Mouse (Mus musculus): Measurements from ENCODE around the gene Oxnad1. TPM values are rescaled to one million over a fixed set of nuclear protein-coding genes. Genes with fewer than 3 reads are reported as not detected.

Gene Oxnad1
- polyA plus RNA-seq, 1 experiment from 2014 or later, result 27.2 TPM

DNA sequence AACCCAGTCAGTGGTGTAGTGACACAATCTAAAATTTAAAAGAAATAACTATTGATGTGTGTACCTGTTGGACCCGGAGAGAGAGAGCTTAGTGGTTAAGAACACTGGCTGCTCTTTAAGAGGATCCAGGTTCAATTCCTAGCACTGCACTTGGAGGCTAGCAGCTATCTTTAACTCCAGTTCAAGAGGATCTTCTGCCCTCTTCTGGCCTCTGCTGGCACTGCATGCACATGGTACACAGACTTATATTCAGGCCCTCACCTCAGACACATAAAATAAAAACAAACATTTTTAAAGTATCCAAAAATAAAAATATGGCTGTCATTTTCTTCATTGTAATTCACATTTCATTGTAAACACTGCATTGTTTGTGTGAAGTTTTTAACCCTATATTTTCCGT, 28.5 kb upstream of the Oxnad1 start:
- ATAC-seq (replicated peaks; ENCODE audit: low FRiP score), result no peak
- H3K27me3 ChIP-seq (replicated peaks; ENCODE audit: control insufficient read depth, insufficient read depth, low read length), result no peaks in the 10 kb centered on the region
- H3K4me2 ChIP-seq, result no peak overlapping the region
- H3K9me3 ChIP-seq (ENCODE audit: control insufficient read depth, low read length), result no peaks in the 10 kb centered on the region
- no peaks in the 10 kb centered on the region for H3K36me3 ChIP-seq (ENCODE audit: control insufficient read depth, insufficient read depth, low read length)
- no peak for DNase-seq (ENCODE audit: low spot score)
- H3K4me3 ChIP-seq (ENCODE audit: low read depth, low read length), result no peak overlapping the region
- H3K9ac ChIP-seq (ENCODE audit: low read depth, low read length), result no peak overlapping the region
- peaks cover 9% of the 10 kb centered on the region for H3K4me1 ChIP-seq (replicated peaks; ENCODE audit: control insufficient read depth, insufficient read depth, low read length)
- WGBS, result 89% methylated on average over 2 of the region's 2 CpGs
- H3K27ac ChIP-seq (ENCODE audit: low read depth, low read length), result no peak overlapping the region

DNA sequence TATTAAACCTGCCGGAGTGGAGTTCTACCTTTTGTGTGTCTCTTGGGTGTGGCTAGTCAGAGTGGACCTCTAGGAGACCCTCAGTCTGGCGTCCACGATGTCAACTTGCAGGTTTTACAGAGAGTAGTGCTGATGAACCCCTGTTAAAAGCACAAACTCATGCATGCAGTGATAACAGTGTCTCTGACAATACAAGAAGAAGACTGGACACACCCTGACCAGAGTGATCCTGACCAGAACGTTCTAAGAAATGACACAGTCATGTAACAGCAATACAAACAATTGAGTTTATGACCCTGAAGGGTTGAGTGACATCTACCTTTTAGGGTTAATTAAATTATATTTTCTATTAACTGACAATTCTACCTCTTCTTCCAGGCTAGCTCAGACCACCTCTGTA, 27.5 kb upstream of the Oxnad1 start:
- Histone ChIP-seq H3K27ac (ENCODE audit: low read depth, low read length) (no peak overlapping the region), H3K27me3 (replicated peaks; ENCODE audit: control insufficient read depth, insufficient read depth, low read length) (no peaks in the 10 kb centered on the region), H3K9me3 (ENCODE audit: control insufficient read depth, low read length) (no peaks in the 10 kb centered on the region), H3K4me1 (replicated peaks; ENCODE audit: control insufficient read depth, insufficient read depth, low read length) (peaks cover 9% of the 10 kb centered on the region), H3K4me3 (ENCODE audit: low read depth, low read length) (no peak overlapping the region), H3K9ac (ENCODE audit: low read depth, low read length) (no peak overlapping the region), H3K36me3 (ENCODE audit: control insufficient read depth, insufficient read depth, low read length) (no peaks in the 10 kb centered on the region), H3K4me2 (no peak overlapping the region)
- WGBS, result 70% methylated on average over 4 of the region's 4 CpGs
- DNase-seq (ENCODE audit: low spot score) (no peak), ATAC-seq (replicated peaks; ENCODE audit: low FRiP score) (no peak)

DNA sequence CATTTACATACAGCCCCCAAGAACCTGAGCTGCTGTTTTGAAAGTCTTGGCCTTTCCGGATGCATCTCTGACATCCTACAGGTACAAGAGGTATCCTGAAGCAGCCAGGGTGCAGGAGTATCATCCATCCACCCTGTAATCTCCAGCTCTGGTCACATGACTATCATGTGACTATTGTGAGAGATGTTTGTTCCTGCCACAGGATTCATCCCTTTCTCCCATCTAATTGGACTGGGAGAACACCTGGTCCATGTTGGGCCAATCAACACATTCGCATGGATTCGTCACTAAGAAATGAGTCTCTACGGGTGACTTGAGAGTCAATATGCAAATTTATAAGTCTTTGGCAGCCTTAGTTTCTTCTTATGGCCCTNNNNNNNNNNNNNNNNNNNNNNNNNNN, 23.8 kb upstream of the Oxnad1 start:
- Histone ChIP-seq H3K4me3 (ENCODE audit: low read depth, low read length) (no peak overlapping the region), H3K4me1 (replicated peaks; ENCODE audit: control insufficient read depth, insufficient read depth, low read length) (no peaks in the 10 kb centered on the region), H3K9ac (ENCODE audit: low read depth, low read length) (no peak overlapping the region), H3K4me2 (no peak overlapping the region), H3K9me3 (ENCODE audit: control insufficient read depth, low read length) (no peaks in the 10 kb centered on the region), H3K27ac (ENCODE audit: low read depth, low read length) (no peak overlapping the region), H3K36me3 (ENCODE audit: control insufficient read depth, insufficient read depth, low read length) (no peaks in the 10 kb centered on the region), H3K27me3 (replicated peaks; ENCODE audit: control insufficient read depth, insufficient read depth, low read length) (no peaks in the 10 kb centered on the region)
- DNase-seq (ENCODE audit: low spot score), result no peak
- ATAC-seq (replicated peaks; ENCODE audit: low FRiP score), result no peak
- 83% methylated on average over 4 of the region's 4 CpGs for WGBS

DNA sequence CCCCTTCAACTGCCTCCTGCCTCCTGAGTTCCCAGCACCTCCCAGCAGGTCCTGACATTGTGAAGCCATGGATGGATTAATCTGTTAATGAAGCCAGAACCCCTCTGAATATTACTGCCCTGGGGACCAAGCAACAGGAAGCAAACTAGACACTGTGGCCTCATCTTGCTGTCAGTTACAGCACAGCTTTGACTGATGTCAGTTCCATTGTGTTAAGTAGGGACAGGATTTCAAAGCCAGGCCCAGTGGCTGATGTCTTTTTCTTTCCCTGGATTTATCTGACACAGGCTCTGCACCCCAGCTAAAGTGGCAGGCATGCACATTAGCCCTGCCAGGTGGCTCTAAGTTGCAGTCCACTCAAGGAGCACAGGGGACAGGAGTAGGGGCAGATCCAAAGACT, 12.4 kb upstream of the Oxnad1 start:
- ATAC-seq (replicated peaks; ENCODE audit: low FRiP score), result no peak
- no peak for DNase-seq (ENCODE audit: low spot score)
- H3K4me1 ChIP-seq (replicated peaks; ENCODE audit: control insufficient read depth, insufficient read depth, low read length), result peaks cover 9% of the 10 kb centered on the region
- H3K27ac ChIP-seq (ENCODE audit: low read depth, low read length), result no peak overlapping the region
- H3K4me3 ChIP-seq (ENCODE audit: low read depth, low read length), result no peak overlapping the region
- no peak overlapping the region for H3K4me2 ChIP-seq
- no peak overlapping the region for H3K9ac ChIP-seq (ENCODE audit: low read depth, low read length)
- no peaks in the 10 kb centered on the region for H3K9me3 ChIP-seq (ENCODE audit: control insufficient read depth, low read length)
- no peaks in the 10 kb centered on the region for H3K36me3 ChIP-seq (ENCODE audit: control insufficient read depth, insufficient read depth, low read length)
- no peaks in the 10 kb centered on the region for H3K27me3 ChIP-seq (replicated peaks; ENCODE audit: control insufficient read depth, insufficient read depth, low read length)

DNA sequence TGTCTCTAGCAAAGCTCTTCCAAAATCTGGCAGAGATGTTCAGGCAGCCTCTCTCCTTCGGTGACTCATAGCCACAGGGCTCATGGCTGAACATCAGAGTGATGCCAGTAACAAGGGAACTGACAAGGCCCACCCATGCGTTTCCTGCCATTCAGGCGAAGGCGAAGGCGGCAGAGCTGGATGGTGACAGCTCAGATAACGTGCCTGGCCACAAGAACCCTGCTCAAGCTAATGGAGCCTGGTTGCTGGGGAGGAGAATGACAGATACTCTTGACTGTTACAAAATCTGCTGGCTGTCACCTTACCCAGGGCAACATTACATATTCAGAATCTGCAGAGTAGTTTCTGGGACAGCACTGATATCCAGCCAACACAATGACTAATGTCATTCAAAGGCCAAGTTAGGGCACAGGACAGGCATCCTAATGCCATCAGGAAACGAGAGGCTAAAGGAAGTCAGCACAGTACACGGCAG, 11.9 kb upstream of the Oxnad1 start:
- Histone ChIP-seq H3K9ac (ENCODE audit: low read depth, low read length) (no peak overlapping the region), H3K27me3 (replicated peaks; ENCODE audit: control insufficient read depth, insufficient read depth, low read length) (no peaks in the 10 kb centered on the region), H3K4me1 (replicated peaks; ENCODE audit: control insufficient read depth, insufficient read depth, low read length) (peaks cover 9% of the 10 kb centered on the region), H3K9me3 (ENCODE audit: control insufficient read depth, low read length) (no peaks in the 10 kb centered on the region), H3K4me2 (no peak overlapping the region), H3K36me3 (ENCODE audit: control insufficient read depth, insufficient read depth, low read length) (0 out of 2 replicates have a peak, but pooled peaks cover 2% of the 10 kb centered on the region), H3K27ac (ENCODE audit: low read depth, low read length) (no peak overlapping the region), H3K4me3 (ENCODE audit: low read depth, low read length) (no peak overlapping the region)
- 38% methylated on average over 8 of the region's 8 CpGs for WGBS
- DNase-seq (ENCODE audit: low spot score), result no peak
- peak; percentile 55; the same call in 1 of the 2 replicates for ATAC-seq (replicated peaks; ENCODE audit: low FRiP score)

DNA sequence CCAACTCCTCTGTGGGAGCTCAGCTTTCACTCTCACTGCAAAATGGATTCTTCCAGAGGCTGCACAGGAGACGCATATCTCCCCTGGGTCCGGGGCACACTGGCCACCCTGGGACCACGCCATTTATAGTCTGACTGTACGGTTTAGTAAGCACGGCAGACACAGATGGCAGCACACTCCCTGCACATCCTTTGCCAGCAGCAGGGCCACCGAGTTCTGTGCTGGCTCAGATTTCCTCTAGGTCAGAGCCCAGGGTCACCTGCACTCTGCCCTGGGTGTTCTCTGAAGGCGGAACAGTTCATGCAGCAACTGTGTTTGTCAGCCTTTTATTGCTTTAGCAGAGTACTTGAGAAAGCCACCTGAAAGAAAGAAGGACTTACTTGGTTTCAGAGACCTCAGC, 11.3 kb upstream of the Oxnad1 start:
- no peak for ATAC-seq (replicated peaks; ENCODE audit: low FRiP score)

DNA sequence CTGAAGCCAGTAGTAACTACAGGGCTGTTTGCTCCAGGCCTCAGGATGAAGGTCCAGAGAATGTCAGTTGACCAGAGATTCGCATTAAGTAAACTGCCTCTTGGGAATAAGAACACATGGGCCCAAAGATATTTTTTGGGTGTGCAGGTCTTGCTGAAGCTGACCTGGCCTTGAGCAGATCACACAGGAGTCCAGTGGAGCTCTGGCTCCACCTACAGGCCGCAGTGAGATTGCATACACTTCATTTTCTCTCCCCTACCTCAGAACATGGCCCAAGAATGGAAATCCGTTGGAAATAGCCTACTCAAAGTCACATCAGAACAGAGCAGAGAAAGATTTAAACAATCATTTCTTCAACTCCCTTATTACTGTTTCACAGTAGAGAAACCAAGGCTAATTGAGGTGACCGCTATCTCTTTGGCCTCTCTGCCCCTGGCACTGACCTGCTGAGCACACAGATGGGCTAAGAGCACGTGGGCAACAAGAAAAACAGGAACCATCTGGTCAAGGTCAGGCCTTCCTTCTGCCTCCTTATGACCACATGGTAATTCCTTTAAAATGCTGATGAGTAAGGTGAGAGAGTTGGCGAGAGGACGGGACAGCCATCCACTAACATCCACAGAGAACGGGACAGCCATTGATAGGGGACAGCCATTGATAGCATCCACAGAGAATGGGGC, 8.1 kb upstream of the Oxnad1 start:
- Histone ChIP-seq H3K9ac (ENCODE audit: low read depth, low read length) (no peak overlapping the region), H3K4me2 (no peak overlapping the region), H3K36me3 (ENCODE audit: control insufficient read depth, insufficient read depth, low read length) (peaks cover 9% of the 10 kb centered on the region), H3K4me3 (ENCODE audit: low read depth, low read length) (no peak overlapping the region), H3K27me3 (replicated peaks; ENCODE audit: control insufficient read depth, insufficient read depth, low read length) (no peaks in the 10 kb centered on the region), H3K4me1 (replicated peaks; ENCODE audit: control insufficient read depth, insufficient read depth, low read length) (peaks cover 9% of the 10 kb centered on the region), H3K9me3 (ENCODE audit: control insufficient read depth, low read length) (no peaks in the 10 kb centered on the region), H3K27ac (ENCODE audit: low read depth, low read length) (no peak overlapping the region)
- 45% methylated on average over 8 of the region's 8 CpGs for WGBS
- peak; percentile 51; the same call in 1 of the 2 replicates for ATAC-seq (replicated peaks; ENCODE audit: low FRiP score)
- DNase-seq (ENCODE audit: low spot score), result peak; percentile 74

More for the DNA sequence above, 11.3 kb upstream of the Oxnad1 start:
- no peak for DNase-seq (ENCODE audit: low spot score)
- H3K4me2 ChIP-seq, result no peak overlapping the region
- 0 out of 2 replicates have a peak, but pooled peaks cover 3% of the 10 kb centered on the region for H3K36me3 ChIP-seq (ENCODE audit: control insufficient read depth, insufficient read depth, low read length)
- H3K9ac ChIP-seq (ENCODE audit: low read depth, low read length), result no peak overlapping the region
- no peak overlapping the region for H3K4me3 ChIP-seq (ENCODE audit: low read depth, low read length)
- H3K27ac ChIP-seq (ENCODE audit: low read depth, low read length), result no peak overlapping the region
- WGBS, result 70% methylated on average over 7 of the region's 7 CpGs
- peaks cover 9% of the 10 kb centered on the region for H3K4me1 ChIP-seq (replicated peaks; ENCODE audit: control insufficient read depth, insufficient read depth, low read length)
- H3K9me3 ChIP-seq (ENCODE audit: control insufficient read depth, low read length), result no peaks in the 10 kb centered on the region
- no peaks in the 10 kb centered on the region for H3K27me3 ChIP-seq (replicated peaks; ENCODE audit: control insufficient read depth, insufficient read depth, low read length)

DNA sequence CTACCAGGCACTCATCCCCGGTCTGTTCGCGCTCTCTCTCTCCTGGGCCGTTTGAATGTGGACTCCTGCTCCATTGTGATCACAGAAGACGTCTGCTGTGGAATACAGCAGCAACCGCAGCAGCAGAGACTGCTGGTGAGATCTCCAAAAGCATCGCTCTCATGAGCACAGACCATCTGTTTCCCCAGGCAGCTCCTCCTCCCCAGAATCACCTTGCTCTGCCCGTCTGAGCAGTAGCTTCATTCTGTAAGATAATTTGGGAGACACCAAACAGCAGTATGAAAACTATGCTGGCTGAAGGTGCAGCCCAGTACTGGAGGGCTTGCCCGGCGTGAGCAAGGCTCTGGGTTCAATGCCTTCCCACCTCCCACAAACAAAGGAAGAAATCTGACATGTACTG, 4.1 kb upstream of the Oxnad1 start:
- Histone ChIP-seq H3K9me3 (ENCODE audit: control insufficient read depth, low read length) (no peaks in the 10 kb centered on the region), H3K4me1 (replicated peaks; ENCODE audit: control insufficient read depth, insufficient read depth, low read length) (no peaks in the 10 kb centered on the region; the same call in 1 of the 2 replicates), H3K4me2 (no peak overlapping the region), H3K9ac (ENCODE audit: low read depth, low read length) (no peak overlapping the region), H3K36me3 (ENCODE audit: control insufficient read depth, insufficient read depth, low read length) (peaks cover 18% of the 10 kb centered on the region), H3K27me3 (replicated peaks; ENCODE audit: control insufficient read depth, insufficient read depth, low read length) (no peaks in the 10 kb centered on the region), H3K4me3 (ENCODE audit: low read depth, low read length) (no peak overlapping the region), H3K27ac (ENCODE audit: low read depth, low read length) (no peak overlapping the region)
- no peak for ATAC-seq (replicated peaks; ENCODE audit: low FRiP score)
- no peak for DNase-seq (ENCODE audit: low spot score)
- WGBS, result 88% methylated on average over 10 of the region's 10 CpGs

DNA sequence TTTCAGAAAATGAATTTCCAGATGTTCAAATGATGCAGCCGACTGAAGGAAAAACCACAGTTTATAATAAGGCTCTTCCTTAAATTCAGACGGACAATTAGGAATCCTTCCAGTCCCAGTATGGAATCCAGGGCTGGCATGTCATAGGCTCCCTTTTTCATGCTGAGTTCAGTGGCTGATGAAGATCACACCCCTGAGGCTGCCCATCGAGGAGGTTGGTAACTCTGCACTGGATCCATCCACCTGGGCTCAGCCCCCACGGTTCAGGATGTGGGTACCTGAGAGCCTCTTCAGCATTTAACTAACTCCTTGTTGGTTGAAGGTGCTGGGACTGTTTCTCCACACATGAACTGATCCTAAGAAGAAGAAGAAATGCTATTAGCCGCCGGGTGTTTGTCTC, 2.3 kb upstream of the Oxnad1 start:
- Histone ChIP-seq H3K4me3 (ENCODE audit: low read depth, low read length) (no peak overlapping the region), H3K4me2 (no peak overlapping the region), H3K36me3 (ENCODE audit: control insufficient read depth, insufficient read depth, low read length) (peaks cover 18% of the 10 kb centered on the region), H3K27ac (ENCODE audit: low read depth, low read length) (no peak overlapping the region), H3K9ac (ENCODE audit: low read depth, low read length) (no peak overlapping the region), H3K4me1 (replicated peaks; ENCODE audit: control insufficient read depth, insufficient read depth, low read length) (peaks cover 7% of the 10 kb centered on the region), H3K27me3 (replicated peaks; ENCODE audit: control insufficient read depth, insufficient read depth, low read length) (no peaks in the 10 kb centered on the region), H3K9me3 (ENCODE audit: control insufficient read depth, low read length) (no peaks in the 10 kb centered on the region)
- ATAC-seq (replicated peaks; ENCODE audit: low FRiP score) (no peak), DNase-seq (ENCODE audit: low spot score) (no peak)
- 93% methylated on average over 6 of the region's 6 CpGs for WGBS
